Mouse (Mus musculus): ENCODE results near the gene Psmc3. TPM values are rescaled to one million over a fixed set of nuclear protein-coding genes. Genes with fewer than 3 reads are reported as not detected.
A peak's percentile ranks its signal among the peaks of the same experiment; 100 is the strongest.
"Not testable (repeated sequence)": the region's sequence is repeated elsewhere in the genome, so short reads cannot be mapped to it uniquely, and the experiment has no call there.

The Psmc3 gene
- polyA plus RNA-seq (2016; fragmentation: Nextera tagmentation; extraction: Ambion mirVana), result 371 and 378 TPM in 2 replicates

- Histone ChIP-seq H3K27ac (replicated peaks) (peak within 1 kb of the TSS; percentile 95), H3K9me3 (no peaks in the 10 kb centered on the region), H3K4me3 (peak within 1 kb of the TSS; percentile 93), H3K36me3 (replicated peaks) (peaks cover 50% of the 10 kb centered on the region), H3K4me1 (peaks cover 20% of the 10 kb centered on the region), H3K27me3 (replicated peaks; ENCODE audit: low read depth, poor library complexity, severe bottlenecking) (no peaks in the 10 kb centered on the region)
- under 1% methylated on average over 40 of the region's 40 CpGs for WGBS
- DNase-seq (ENCODE audit: low spot score), result peak; percentile 97
Measured at GRCm38 (mm10) chr2:91053934-91054382, at the start of gene Psmc3. Psmc3 (plus strand) TSS chr2:91054009.

DNA sequence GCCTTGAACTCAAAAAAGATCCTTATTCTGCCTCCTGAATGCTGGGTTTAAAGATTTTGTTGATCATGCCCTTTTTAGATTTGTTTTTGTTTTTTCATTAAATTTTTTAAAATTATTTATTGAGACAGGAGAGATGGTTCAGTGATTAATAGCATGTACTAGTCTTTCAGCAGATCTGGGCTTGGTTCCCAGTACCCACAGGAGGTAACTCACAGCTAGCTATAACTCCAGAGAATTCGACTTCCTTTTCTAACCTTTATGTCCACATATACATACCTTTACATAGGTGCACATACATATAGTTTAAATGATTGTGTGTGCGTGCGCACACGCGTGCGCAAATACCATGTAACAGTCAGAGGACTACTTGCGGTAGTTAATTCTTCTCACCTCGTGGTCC lies 45.3 kb upstream of the Psmc3 start:
- WGBS, result 97% methylated on average over 8 of the region's 8 CpGs
- Histone ChIP-seq H3K4me3 (no peak overlapping the region), H3K36me3 (replicated peaks) (peaks cover 96% of the 10 kb centered on the region), H3K27ac (replicated peaks) (no peak overlapping the region), H3K9me3 (no peaks in the 10 kb centered on the region), H3K27me3 (replicated peaks; ENCODE audit: low read depth, poor library complexity, severe bottlenecking) (no peaks in the 10 kb centered on the region), H3K4me1 (no peaks in the 10 kb centered on the region)
- no peak for DNase-seq (ENCODE audit: low spot score)

DNA sequence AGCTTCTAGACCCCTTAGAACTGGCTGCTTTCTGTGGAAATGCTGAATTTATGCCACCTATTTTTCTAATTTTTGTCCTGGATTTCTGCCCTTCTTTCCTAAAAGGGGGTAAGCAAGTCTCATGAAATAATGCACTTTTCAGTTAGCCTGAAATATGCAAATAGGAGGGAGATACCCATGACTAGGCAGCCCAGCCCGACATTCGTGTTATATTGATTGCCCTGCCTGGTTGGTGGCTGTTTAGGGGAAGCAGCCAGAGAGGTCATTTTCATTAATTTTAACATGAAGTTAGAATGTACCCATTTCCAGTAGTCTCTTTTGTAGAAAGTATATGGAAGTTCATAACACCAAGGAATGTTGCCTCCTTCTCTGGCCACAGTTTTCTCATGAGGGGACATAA lies 39.9 kb upstream of the Psmc3 start:
- 93% methylated on average over 2 of the region's 2 CpGs for WGBS
- Histone ChIP-seq H3K27ac (replicated peaks) (no peak overlapping the region), H3K27me3 (replicated peaks; ENCODE audit: low read depth, poor library complexity, severe bottlenecking) (no peaks in the 10 kb centered on the region), H3K36me3 (replicated peaks) (peaks cover 97% of the 10 kb centered on the region), H3K4me3 (no peak overlapping the region), H3K9me3 (no peaks in the 10 kb centered on the region), H3K4me1 (peaks cover 3% of the 10 kb centered on the region; the same call in 1 of the 2 replicates)
- DNase-seq (ENCODE audit: low spot score), result no peak

- no peak overlapping the region for H3K4me3 ChIP-seq
- no peak overlapping the region for H3K27ac ChIP-seq (replicated peaks)
- no peaks in the 10 kb centered on the region for H3K27me3 ChIP-seq (replicated peaks; ENCODE audit: low read depth, poor library complexity, severe bottlenecking)
- H3K4me1 ChIP-seq, result peaks cover 3% of the 10 kb centered on the region; the same call in 1 of the 2 replicates
- DNase-seq (ENCODE audit: low spot score), result no peak
- H3K9me3 ChIP-seq, result no peaks in the 10 kb centered on the region
- WGBS, result 89% methylated on average over 4 of the region's 4 CpGs
- peaks cover 96% of the 10 kb centered on the region for H3K36me3 ChIP-seq (replicated peaks)
Measured at GRCm38 (mm10) chr2:91015386-91015785, 38.4 kb upstream of the Psmc3 start.

DNA sequence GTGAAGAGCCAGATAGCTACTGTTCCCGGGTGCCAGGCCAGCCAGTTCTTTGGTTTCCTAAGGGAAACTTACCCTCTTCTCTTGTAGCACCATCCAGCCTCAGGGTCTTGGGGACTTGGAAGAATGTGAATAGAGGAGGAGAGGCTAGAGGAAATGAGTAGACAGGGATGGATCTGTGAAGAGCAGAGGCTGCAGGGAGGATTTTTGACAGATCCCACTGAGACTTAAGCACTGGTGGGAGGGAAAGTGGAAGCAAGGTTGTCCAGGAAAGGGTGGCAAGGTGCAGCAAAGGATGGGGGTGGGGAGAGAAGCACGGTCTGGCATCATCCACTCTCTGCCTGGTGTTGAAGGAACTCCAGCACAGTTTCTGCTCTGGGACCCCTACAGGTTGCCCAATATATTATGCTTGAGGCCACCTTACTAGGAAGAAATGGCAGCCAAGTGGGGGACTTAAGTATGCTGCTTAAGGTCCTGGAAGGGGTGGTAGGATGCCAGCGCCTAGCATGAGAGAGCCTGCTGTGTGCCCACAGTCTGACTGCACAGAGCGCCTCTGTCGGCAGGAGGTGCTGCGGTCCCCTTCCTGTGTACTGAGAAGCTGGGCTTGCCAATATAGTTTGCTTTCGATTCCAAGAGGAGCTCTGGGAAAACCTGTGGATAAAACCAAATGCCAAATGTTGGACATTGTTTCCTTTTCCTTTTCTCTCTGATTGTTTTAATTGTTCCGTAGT lies 35.6 kb upstream of the Psmc3 start:
- Histone ChIP-seq H3K27me3 (replicated peaks; ENCODE audit: low read depth, poor library complexity, severe bottlenecking) (no peaks in the 10 kb centered on the region), H3K9me3 (no peaks in the 10 kb centered on the region), H3K4me1 (peaks cover 3% of the 10 kb centered on the region; the same call in 1 of the 2 replicates), H3K4me3 (no peak overlapping the region), H3K27ac (replicated peaks) (no peak overlapping the region), H3K36me3 (replicated peaks) (peaks cover 86% of the 10 kb centered on the region)
- WGBS, result 90% methylated on average over 8 of the region's 8 CpGs
- no peak for DNase-seq (ENCODE audit: low spot score)

- Histone ChIP-seq H3K36me3 (replicated peaks) (peaks cover 74% of the 10 kb centered on the region), H3K4me1 (peaks cover 3% of the 10 kb centered on the region; the same call in 1 of the 2 replicates), H3K27me3 (replicated peaks; ENCODE audit: low read depth, poor library complexity, severe bottlenecking) (no peaks in the 10 kb centered on the region), H3K9me3 (no peaks in the 10 kb centered on the region), H3K4me3 (no peak overlapping the region), H3K27ac (replicated peaks) (no peak overlapping the region)
- WGBS, result 96% methylated on average over 3 of the region's 3 CpGs
- no peak for DNase-seq (ENCODE audit: low spot score)
Measured at GRCm38 (mm10) chr2:91019911-91020310, 33.9 kb upstream of the Psmc3 start.

GRCm38 (mm10) chr2:91022266-91022665 lies 31.5 kb upstream of the Psmc3 start:
- not testable (repeated sequence) for H3K27ac ChIP-seq (replicated peaks)
- 93% methylated on average over 7 of the region's 7 CpGs for WGBS

DNA sequence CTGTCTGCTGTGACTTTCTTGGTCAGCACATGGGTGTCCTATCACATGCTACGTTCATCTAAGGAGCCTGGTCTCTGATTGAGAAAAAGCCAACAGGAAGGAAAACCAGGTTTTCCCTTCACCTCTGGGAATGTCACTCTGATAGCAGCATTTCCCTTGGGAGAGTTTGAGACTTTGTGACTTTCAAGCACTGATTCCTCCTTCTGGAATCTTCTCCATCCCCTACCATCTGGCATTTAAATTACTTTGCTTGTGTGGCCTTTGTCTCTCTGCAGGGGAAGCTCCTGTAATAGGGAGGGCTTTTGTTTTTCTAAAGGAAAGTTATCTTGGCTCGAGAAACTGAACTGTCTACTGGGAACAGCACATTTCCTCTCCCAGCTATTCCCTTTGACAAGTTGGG lies 30.7 kb upstream of the Psmc3 start:
- no peak overlapping the region for H3K27ac ChIP-seq (replicated peaks)
- DNase-seq (ENCODE audit: low spot score), result no peak
- H3K4me3 ChIP-seq, result no peak overlapping the region
- H3K27me3 ChIP-seq (replicated peaks; ENCODE audit: low read depth, poor library complexity, severe bottlenecking), result no peaks in the 10 kb centered on the region
- peaks cover 43% of the 10 kb centered on the region for H3K36me3 ChIP-seq (replicated peaks)
- no peaks in the 10 kb centered on the region for H3K9me3 ChIP-seq
- 70% methylated on average over 2 of the region's 2 CpGs for WGBS
- H3K4me1 ChIP-seq, result no peaks in the 10 kb centered on the region

More at GRCm38 (mm10) chr2:91022266-91022665, 31.5 kb upstream of the Psmc3 start:
- not testable (repeated sequence) for DNase-seq (ENCODE audit: low spot score); H3K27me3 ChIP-seq (replicated peaks; ENCODE audit: low read depth, poor library complexity, severe bottlenecking); H3K4me1 ChIP-seq; H3K9me3 ChIP-seq; H3K4me3 ChIP-seq
- H3K36me3 ChIP-seq (replicated peaks), result peaks cover 52% of the 10 kb centered on the region

DNA sequence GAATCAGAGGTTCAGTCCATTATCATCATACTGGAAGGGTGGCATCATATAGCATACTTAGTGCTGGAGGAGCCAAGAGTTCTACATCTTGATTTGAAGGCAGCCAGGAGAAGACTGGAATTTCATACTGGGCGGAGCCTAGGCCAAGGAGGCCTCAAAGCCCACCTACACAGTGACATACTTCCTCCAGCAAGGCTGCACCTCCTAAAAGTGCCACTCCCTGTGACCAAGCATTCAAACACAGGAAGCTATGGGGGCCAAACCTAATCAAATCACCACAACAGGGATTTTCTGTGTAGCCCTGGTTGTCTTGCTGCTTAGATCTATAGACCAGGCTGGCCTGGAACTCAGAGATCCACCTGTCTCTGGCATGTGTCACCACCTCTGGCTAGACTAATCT lies 29.9 kb upstream of the Psmc3 start:
- peaks cover 35% of the 10 kb centered on the region for H3K36me3 ChIP-seq (replicated peaks)
- 89% methylated on average over 1 of the region's 1 CpGs for WGBS
- H3K4me1 ChIP-seq, result no peaks in the 10 kb centered on the region
- no peak for DNase-seq (ENCODE audit: low spot score)
- no peak overlapping the region for H3K27ac ChIP-seq (replicated peaks)
- H3K9me3 ChIP-seq, result no peaks in the 10 kb centered on the region
- no peaks in the 10 kb centered on the region for H3K27me3 ChIP-seq (replicated peaks; ENCODE audit: low read depth, poor library complexity, severe bottlenecking)
- H3K4me3 ChIP-seq, result no peak overlapping the region

DNA sequence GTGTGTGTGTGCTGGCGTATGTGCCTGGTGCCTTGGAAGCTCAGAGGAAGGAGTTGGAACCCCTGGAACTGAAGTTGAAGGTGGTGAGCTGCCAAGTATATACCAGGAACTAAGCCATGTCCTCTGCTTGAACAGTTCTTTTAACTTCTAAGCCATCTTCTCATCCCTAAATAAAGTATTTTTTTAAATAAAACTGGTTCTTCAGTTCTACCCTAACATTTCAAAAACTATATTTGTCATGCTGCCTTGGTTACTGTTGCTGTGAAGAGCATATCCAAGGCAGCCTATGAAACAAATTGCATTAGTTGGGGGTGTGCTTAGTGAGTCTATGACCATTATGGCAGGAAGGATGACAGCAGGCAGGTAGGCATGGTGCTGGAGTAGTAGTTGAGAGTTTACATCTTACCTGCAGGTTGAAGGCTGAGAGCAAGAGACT lies 28.7 kb upstream of the Psmc3 start:
- H3K36me3 ChIP-seq (replicated peaks), result peaks cover 25% of the 10 kb centered on the region
- 91% methylated on average over 1 of the region's 1 CpGs for WGBS
- no peak for DNase-seq (ENCODE audit: low spot score)
- H3K27me3 ChIP-seq (replicated peaks; ENCODE audit: low read depth, poor library complexity, severe bottlenecking), result no peaks in the 10 kb centered on the region
- H3K4me1 ChIP-seq, result no peaks in the 10 kb centered on the region
- H3K9me3 ChIP-seq, result no peaks in the 10 kb centered on the region
- no peak overlapping the region for H3K4me3 ChIP-seq
- no peak overlapping the region for H3K27ac ChIP-seq (replicated peaks)

GRCm38 (mm10) chr2:91026491-91026890 lies 27.3 kb upstream of the Psmc3 start:
- no peak for DNase-seq (ENCODE audit: low spot score)
- Histone ChIP-seq H3K36me3 (replicated peaks) (peaks cover 11% of the 10 kb centered on the region), H3K9me3 (no peaks in the 10 kb centered on the region), H3K27me3 (replicated peaks; ENCODE audit: low read depth, poor library complexity, severe bottlenecking) (no peaks in the 10 kb centered on the region), H3K4me3 (no peak overlapping the region), H3K27ac (replicated peaks) (no peak overlapping the region), H3K4me1 (no peaks in the 10 kb centered on the region)
- 78% methylated on average over 1 of the region's 1 CpGs for WGBS

- 90% methylated on average over 9 of the region's 9 CpGs for WGBS
- Histone ChIP-seq H3K4me3 (no peak overlapping the region), H3K36me3 (replicated peaks) (peaks cover 5% of the 10 kb centered on the region; the same call in 1 of the 2 replicates), H3K9me3 (no peaks in the 10 kb centered on the region), H3K27me3 (replicated peaks; ENCODE audit: low read depth, poor library complexity, severe bottlenecking) (no peaks in the 10 kb centered on the region), H3K4me1 (no peaks in the 10 kb centered on the region), H3K27ac (replicated peaks) (no peak overlapping the region)
- DNase-seq (ENCODE audit: low spot score), result no peak
Measured at GRCm38 (mm10) chr2:91027391-91028214, 26.2 kb upstream of the Psmc3 start.
